Mouse (Mus musculus) heart, embryonic 13.5 days (tissue): ENCODE measurements at regions not wholly inside any gene's neighbourhood (a gene's known extent, or its start where the extent isn't known, plus 50 kb on each side); places are given as distances from the start of the nearest gene placed in this dataset.
"Not testable (repeated sequence)": the region's sequence is repeated elsewhere in the genome, so short reads cannot be mapped to it uniquely, and the experiment has no call there.

Experiments
- ATAC-seq: fragments of 200-750 bp; cut with Nextera tagmentation; 2 replicates; pipeline ENCODE4 v1.8.0; 2017; ENCODE audit warnings: moderate TSS enrichment; ENCODE audit not compliant: insufficient number of reproducible peaks, low FRiP score, low TSS enrichment; ENCODE audit errors: extremely low read depth
- H3K27ac ChIP-seq: fragments of 300-500 bp; sonication (generic); replicated peaks from 2 replicates; pipeline ENCODE4 v1.5.1; 2015; ENCODE audit warnings: moderate library complexity, mild to moderate bottlenecking, inconsistent platforms
- H3K27me3 ChIP-seq: fragments of 300-500 bp; sonication (generic); replicated peaks from 2 replicates; pipeline ENCODE4 v1.6.1; 2015; ENCODE audit warnings: mild to moderate bottlenecking, inconsistent platforms
- H3K36me3 ChIP-seq: fragments of 300-500 bp; sonication (generic); 2 replicates; pipeline ENCODE4 v1.6.1; 2015; ENCODE audit warnings: mild to moderate bottlenecking, inconsistent platforms
- H3K4me1 ChIP-seq: fragments of 300-500 bp; sonication (generic); 2 replicates; pipeline ENCODE4 v1.6.1; 2015; ENCODE audit warnings: inconsistent platforms
- H3K4me2 ChIP-seq: fragments of 300-500 bp; sonication (generic); 2 replicates; pipeline ENCODE4 v1.6.1; 2015; ENCODE audit warnings: inconsistent platforms, mild to moderate bottlenecking, moderate library complexity
- H3K4me3 ChIP-seq: fragments of 300-500 bp; sonication (generic); 2 replicates; pipeline ENCODE4 v1.5.1; 2015; ENCODE audit warnings: moderate library complexity, mild to moderate bottlenecking, inconsistent platforms
- H3K9ac ChIP-seq: fragments of 300-500 bp; sonication (generic); 2 replicates; pipeline ENCODE4 v1.6.1; 2015; ENCODE audit warnings: inconsistent platforms, mild to moderate bottlenecking, moderate library complexity
- H3K9me3 ChIP-seq: fragments of 300-500 bp; sonication (generic); 2 replicates; pipeline ENCODE4 v1.6.1; 2016; ENCODE audit warnings: inconsistent platforms
- WGBS: fragments of 180-500 bp; shearing (Covaris S2); methylation state at CpG from one replicate; pipeline ENCODE4 v1.1.7; 2015; ENCODE audit warnings: mixed read lengths; 5-methylcytosine and 5-hydroxymethylcytosine counted together

DNA sequence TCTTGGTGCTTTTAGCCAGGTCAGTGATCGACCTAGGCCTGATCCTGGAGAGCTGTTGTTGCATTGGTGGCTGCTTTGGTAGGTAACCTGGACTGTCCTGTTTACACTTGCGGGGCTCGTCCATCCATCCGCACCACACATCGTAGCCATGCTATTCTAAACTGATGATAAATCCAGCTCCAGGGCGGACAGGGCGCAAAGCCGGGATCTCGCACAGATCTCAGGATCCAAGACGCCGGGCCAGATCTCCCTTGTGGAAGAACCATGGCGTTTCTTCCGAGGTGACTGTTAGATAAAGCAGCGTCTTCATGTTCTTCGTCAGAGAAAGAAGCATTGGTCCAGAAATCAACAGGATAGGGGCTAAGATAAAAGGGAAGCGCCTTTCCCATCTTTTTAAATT lies 115.6 kb downstream of the Sec16b start:
- 81% methylated on average over 16 of the region's 16 CpGs for WGBS
- not testable (repeated sequence) for H3K36me3 ChIP-seq, H3K9me3 ChIP-seq, H3K4me1 ChIP-seq, ATAC-seq, H3K4me2 ChIP-seq, H3K27ac ChIP-seq, H3K4me3 ChIP-seq, H3K9ac ChIP-seq
- H3K27me3 ChIP-seq, result peaks cover 16% of the 10 kb centered on the region

DNA sequence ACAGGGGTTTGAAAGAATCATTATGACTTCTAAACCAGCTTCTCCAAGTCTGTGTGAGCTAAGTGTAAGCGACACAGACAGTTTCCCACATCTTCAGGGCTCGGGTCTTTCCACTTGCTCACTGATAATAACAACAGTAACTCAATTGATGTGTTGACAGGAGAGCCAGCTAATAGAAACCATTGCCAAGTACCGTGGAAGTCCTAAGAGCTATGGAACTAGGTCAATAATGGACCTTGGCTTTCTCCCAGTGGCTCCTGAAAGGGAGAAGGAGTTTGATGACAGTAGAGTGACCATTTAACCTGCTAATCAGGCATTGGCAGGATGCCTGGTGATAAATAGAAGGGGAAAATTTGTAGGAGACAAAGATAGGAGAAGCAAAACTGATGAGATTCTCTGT lies 126.1 kb downstream of the Sec16b start:
- ATAC-seq, result no peak
- Histone ChIP-seq H3K9ac (no peak overlapping the region), H3K4me3 (no peak overlapping the region), H3K36me3 (no peaks in the 10 kb centered on the region), H3K4me1 (peaks cover 7% of the 10 kb centered on the region), H3K4me2 (no peak overlapping the region), H3K27me3 (peaks cover 56% of the 10 kb centered on the region), H3K27ac (no peak overlapping the region), H3K9me3 (no peaks in the 10 kb centered on the region)
- 17% methylated on average over 3 of the region's 3 CpGs for WGBS

DNA sequence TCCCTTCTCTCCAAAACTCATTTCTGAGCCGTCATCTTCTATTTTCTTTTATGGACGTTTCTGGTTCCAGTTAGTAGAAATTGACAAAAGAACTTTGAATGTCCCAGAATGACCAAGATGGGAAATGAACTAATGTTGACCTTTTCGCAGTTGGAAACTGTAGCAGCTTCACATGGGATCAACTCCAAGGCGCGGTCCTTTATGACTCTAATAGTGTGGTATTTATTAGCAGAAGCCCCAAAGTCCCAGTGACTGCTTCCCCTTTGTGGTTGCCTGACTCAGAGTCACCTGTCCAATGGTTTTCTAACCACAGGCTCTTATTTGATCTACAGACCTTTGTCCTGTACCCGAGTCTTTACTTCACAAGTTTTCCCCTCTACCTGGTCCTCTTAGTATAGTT lies 126.9 kb downstream of the Sec16b start:
- Histone ChIP-seq H3K4me2 (no peak overlapping the region), H3K27ac (no peak overlapping the region), H3K9ac (no peak overlapping the region), H3K4me3 (no peak overlapping the region), H3K4me1 (peaks cover 7% of the 10 kb centered on the region), H3K27me3 (peaks cover 53% of the 10 kb centered on the region), H3K36me3 (no peaks in the 10 kb centered on the region), H3K9me3 (no peaks in the 10 kb centered on the region)
- no peak for ATAC-seq
- 79% methylated on average over 6 of the region's 6 CpGs for WGBS

DNA sequence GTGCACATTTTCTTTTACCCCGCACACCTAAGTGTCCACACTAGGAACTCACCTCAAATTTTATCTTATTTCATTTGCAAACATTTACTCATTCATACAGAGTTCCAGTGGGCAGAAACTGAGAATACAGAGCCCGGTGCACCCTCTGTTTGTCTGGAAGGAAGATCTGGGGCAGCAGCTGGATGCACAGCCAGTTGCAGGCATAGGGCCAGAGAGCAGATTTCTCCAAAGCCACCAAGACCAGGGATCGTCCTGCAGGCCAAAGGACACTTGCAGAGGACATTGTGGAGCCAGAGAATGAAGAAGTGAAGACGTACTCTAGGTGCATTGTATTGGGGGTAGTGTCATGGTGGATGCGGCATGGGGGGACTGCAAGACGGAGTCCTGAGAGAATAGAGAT lies 129.2 kb downstream of the Sec16b start:
- Histone ChIP-seq H3K4me3 (no peak overlapping the region), H3K36me3 (no peaks in the 10 kb centered on the region), H3K9ac (no peak overlapping the region), H3K4me2 (no peak overlapping the region), H3K9me3 (no peaks in the 10 kb centered on the region), H3K27ac (no peak overlapping the region), H3K27me3 (peaks cover 40% of the 10 kb centered on the region), H3K4me1 (peaks cover 7% of the 10 kb centered on the region)
- no peak for ATAC-seq
- WGBS, result 80% methylated on average over 6 of the region's 6 CpGs

DNA sequence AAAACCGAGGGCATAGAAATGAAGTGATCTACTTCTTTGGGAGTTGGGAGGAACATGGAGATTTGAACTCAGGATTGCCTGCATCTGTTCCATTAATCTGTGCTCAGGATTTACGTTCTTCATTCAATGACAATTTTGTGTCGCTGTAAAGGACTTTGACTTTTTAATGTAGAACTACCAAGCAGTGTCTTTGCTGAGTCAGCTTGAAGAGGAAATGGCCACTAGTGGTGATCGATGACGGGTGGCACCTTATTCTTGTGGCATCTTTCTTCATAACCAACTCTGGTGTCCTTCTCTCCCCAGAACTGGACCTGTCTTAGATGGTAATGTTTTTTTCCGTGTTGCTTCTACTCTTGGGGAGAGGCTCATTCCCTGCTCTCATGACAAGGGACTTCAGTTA lies 137.0 kb downstream of the Sec16b start:
- no peaks in the 10 kb centered on the region for H3K9me3 ChIP-seq
- WGBS, result 79% methylated on average over 6 of the region's 6 CpGs
- no peak overlapping the region for H3K9ac ChIP-seq
- no peak overlapping the region for H3K4me2 ChIP-seq
- H3K27me3 ChIP-seq, result peaks cover 19% of the 10 kb centered on the region; the same call in 1 of the 2 replicates
- no peaks in the 10 kb centered on the region for H3K36me3 ChIP-seq
- no peak for ATAC-seq
- no peak overlapping the region for H3K4me3 ChIP-seq
- H3K4me1 ChIP-seq, result no peaks in the 10 kb centered on the region
- H3K27ac ChIP-seq, result no peak overlapping the region

DNA sequence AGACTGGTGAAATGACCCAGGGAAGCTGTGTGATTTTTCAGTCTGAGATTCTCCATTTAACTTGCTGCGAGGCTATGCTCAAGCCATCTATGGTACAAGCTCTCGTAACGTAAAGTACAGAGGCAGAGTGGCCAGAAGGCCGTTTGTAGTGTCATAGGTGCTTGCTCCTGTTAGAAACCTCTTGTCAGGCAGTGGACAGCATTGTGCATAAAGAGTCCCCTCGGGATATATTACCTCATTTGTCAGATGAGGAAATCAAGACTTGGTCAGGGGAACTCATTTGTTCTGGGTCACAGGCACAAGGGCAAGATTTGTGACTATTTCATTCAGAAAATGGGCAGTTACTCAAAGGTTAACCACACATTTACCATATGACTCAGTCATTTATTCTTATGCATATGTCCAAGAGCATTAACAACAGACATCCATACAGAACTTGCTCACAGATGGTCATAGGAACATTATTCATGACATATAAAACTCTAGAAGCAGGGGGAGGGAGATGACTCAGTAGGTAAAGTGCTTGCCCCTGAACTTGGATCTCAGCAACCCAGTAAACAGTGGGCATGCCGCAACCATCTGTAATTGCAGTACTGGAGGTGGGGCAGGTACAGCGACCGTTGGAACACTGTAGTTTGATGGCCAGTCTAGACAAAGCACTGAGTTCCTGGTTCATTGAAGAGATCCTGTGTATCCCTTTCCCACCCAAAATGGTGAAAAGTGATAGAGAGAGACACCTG lies 139.3 kb downstream of the Sec16b start:
- no peak for ATAC-seq
- whole genome bisulfite sequencing, result 76% methylated on average over 8 of the region's 8 CpGs

DNA sequence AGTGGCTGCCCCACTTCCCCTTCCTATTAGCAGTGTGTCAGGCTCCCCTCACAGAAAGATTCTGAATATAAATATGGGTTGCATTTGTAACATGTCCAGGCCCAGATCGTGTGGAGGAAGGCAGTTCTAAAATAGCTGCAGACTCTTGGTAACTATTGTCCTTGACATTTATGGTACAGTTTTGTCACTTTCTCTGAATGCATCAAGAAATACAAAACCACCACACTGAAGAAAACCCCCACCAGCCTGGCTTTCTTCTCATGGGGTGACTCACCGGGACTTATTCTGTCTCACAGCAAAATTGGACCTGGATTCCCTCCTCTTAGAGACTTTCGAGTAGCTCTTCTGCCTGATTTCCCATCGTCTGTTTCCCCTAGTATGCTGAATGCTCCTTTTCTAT lies 148.9 kb downstream of the Sec16b start:
- 66% methylated on average over 4 of the region's 4 CpGs for WGBS
- Histone ChIP-seq H3K4me3 (no peak overlapping the region), H3K4me1 (no peaks in the 10 kb centered on the region), H3K27ac (no peak overlapping the region), H3K9ac (no peak overlapping the region), H3K36me3 (no peaks in the 10 kb centered on the region), H3K4me2 (no peak overlapping the region), H3K27me3 (no peaks in the 10 kb centered on the region), H3K9me3 (no peaks in the 10 kb centered on the region)
- no peak for ATAC-seq

More for the DNA sequence above, 139.3 kb downstream of the Sec16b start:
- H3K9me3 ChIP-seq, result no peaks in the 10 kb centered on the region
- peaks cover 19% of the 10 kb centered on the region; the same call in 1 of the 2 replicates for H3K27me3 ChIP-seq
- no peaks in the 10 kb centered on the region for H3K4me1 ChIP-seq
- no peak overlapping the region for H3K9ac ChIP-seq
- H3K27ac ChIP-seq, result no peak overlapping the region
- H3K36me3 ChIP-seq, result no peaks in the 10 kb centered on the region
- H3K4me2 ChIP-seq, result no peak overlapping the region
- H3K4me3 ChIP-seq, result no peak overlapping the region

DNA sequence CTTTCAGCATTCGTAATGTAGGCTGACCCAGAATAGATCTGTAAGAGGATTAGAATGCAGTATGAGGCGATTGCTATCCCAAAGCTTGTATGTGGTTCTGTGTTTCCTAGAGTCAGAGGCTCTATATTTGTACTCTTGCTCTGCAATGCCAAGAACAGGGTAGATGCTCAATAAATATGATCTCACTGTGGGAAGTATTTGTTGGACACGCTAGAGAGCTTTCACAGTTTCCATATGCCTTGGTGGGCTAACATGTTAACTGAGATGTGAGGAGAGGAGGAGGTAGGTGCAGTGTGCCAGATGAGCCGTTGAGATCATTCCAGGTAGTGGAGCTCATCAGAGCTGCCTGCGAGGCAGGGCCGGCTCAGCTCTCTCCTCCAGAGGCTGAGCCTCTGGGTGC lies 163.1 kb downstream of the Sec16b start:
- Histone ChIP-seq H3K27me3 (no peaks in the 10 kb centered on the region), H3K36me3 (no peaks in the 10 kb centered on the region), H3K4me1 (no peaks in the 10 kb centered on the region), H3K27ac (no peak overlapping the region), H3K4me3 (no peak overlapping the region), H3K9me3 (no peaks in the 10 kb centered on the region), H3K9ac (no peak overlapping the region), H3K4me2 (no peak overlapping the region)
- WGBS, result 79% methylated on average over 6 of the region's 6 CpGs
- ATAC-seq, result no peak

DNA sequence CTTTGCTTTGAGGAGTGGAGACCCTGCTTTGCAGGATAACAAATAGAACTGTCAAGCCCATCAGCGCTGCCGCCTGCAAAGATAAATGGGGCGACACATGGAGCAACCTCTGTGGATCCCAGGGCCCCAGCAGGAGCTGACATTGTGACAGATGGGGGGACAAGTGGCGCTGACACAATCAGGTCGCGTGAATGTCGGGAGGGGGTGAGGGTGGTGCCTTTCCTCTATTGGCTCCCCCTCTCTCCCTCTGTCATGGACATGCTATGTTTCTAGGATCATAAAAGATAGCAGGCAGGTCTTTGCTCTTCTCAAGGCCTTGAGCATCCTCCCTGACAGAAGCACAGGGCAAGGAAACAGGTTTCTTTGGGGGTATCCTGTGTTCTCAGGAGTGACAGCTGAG lies 177.8 kb downstream of the Sec16b start:
- H3K27ac ChIP-seq, result no peak overlapping the region
- peaks cover 18% of the 10 kb centered on the region for H3K27me3 ChIP-seq
- no peak overlapping the region for H3K4me2 ChIP-seq
- no peak overlapping the region for H3K4me3 ChIP-seq
- no peaks in the 10 kb centered on the region for H3K9me3 ChIP-seq
- H3K4me1 ChIP-seq, result no peaks in the 10 kb centered on the region
- WGBS, result 24% methylated on average over 7 of the region's 7 CpGs
- no peak for ATAC-seq
- no peak overlapping the region for H3K9ac ChIP-seq
- no peaks in the 10 kb centered on the region for H3K36me3 ChIP-seq

DNA sequence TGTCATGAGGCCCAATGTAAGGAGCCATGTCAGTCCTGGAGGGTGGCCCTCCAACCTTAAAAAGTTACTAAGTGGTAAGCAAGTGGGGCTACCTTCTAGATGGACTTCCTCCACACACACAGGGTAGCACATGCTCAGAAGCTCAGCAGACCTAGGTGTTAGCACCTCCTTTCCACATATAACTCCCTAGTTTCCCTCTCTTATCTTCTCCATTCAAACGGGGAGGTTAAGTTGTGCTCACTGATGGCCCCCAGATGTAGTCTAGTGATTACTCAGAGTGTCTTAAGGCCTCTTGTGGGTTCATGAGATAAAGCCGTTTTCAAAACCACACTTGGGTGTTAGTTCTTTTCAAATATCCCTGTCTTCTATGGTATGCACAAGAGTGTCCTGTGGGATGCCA lies 188.7 kb downstream of the Sec16b start:
- H3K9me3 ChIP-seq, result 0 out of 2 replicates have a peak, but pooled peaks cover 4% of the 10 kb centered on the region
- H3K4me2 ChIP-seq, result no peak overlapping the region
- H3K27ac ChIP-seq, result no peak overlapping the region
- H3K9ac ChIP-seq, result no peak overlapping the region
- no peak overlapping the region for H3K4me3 ChIP-seq
- no peaks in the 10 kb centered on the region for H3K4me1 ChIP-seq
- H3K36me3 ChIP-seq, result no peaks in the 10 kb centered on the region
- WGBS, result 26% methylated on average over 2 of the region's 2 CpGs
- no peak for ATAC-seq
- no peaks in the 10 kb centered on the region for H3K27me3 ChIP-seq

DNA sequence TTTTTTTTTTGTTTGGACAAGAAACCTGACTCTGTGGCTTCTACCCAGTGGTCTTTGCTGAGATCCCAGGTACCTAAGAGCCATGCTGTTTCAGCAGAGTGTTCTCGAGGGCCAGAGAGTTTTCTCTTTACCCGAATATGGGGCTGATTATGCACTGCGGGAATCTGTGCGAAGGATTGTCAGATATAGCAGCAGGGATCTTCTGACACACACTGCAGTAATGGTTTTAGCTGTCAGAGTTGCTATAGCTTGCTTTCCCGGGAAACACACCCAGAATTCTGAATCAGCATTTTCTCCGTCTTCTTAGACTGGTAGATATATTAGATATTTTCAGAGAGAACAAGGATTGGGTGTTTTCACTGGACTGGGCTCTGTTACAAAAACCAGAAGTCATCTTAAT lies 197.1 kb downstream of the Sec16b start:
- no peak overlapping the region for H3K4me3 ChIP-seq
- H3K4me1 ChIP-seq, result no peaks in the 10 kb centered on the region
- H3K4me2 ChIP-seq, result no peak overlapping the region
- no peak overlapping the region for H3K27ac ChIP-seq
- H3K27me3 ChIP-seq, result no peaks in the 10 kb centered on the region
- H3K9ac ChIP-seq, result no peak overlapping the region
- no peak for ATAC-seq
- H3K36me3 ChIP-seq, result no peaks in the 10 kb centered on the region
- no peaks in the 10 kb centered on the region; the same call in 1 of the 2 replicates for H3K9me3 ChIP-seq
- 69% methylated on average over 6 of the region's 6 CpGs for WGBS

DNA sequence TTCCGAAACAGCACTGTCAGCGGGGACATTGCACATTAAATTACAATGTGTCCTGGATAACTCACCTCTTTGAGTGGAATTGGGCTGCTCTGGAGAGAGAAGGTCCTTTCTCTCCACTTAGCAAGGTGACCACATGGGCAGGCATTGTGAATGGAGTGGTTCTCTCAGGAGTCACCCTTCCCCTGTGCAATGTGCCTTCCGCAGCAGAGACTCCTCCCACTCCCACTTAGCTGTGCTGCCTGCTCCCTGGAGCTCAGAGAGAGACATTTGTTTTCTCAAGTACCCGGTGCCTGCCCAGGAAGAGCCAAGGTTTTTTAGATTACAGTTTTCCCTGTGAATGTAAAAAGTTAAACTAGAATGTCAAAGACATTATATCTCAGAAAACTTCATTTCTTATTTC lies 198.8 kb downstream of the Sec16b start:
- H3K9me3 ChIP-seq, result no peaks in the 10 kb centered on the region; the same call in 1 of the 2 replicates

More for the DNA sequence above, 198.8 kb downstream of the Sec16b start:
- WGBS, result 37% methylated on average over 4 of the region's 4 CpGs
- Histone ChIP-seq H3K27me3 (no peaks in the 10 kb centered on the region), H3K36me3 (no peaks in the 10 kb centered on the region), H3K4me1 (no peaks in the 10 kb centered on the region), H3K4me3 (no peak overlapping the region), H3K9ac (no peak overlapping the region), H3K4me2 (no peak overlapping the region), H3K27ac (no peak overlapping the region)
- ATAC-seq, result no peak
